Mouse (Mus musculus) lung, adult 2 months (tissue): ENCODE results near the gene Mrpl18.

ENCODE experiments used
- CTCF ChIP-seq: fragments of 200-500 bp; IDR thresholded peaks from 2 replicates; pipeline ENCODE4 v1.5.1; 2011; ENCODE audit warnings: mild to moderate bottlenecking, low read length, control low read depth; ENCODE audit not compliant: insufficient read depth
- POLR2A ChIP-seq: fragments of 200-500 bp; IDR thresholded peaks from 2 replicates; pipeline ENCODE4 v1.6.1; 2011; ENCODE audit warnings: low read depth, mild to moderate bottlenecking, control low read depth, low read length, borderline replicate concordance; ENCODE audit errors: extremely low read depth

- TF ChIP-seq CTCF = no peak
- no peak for TF ChIP-seq POLR2A
These were observed 19.6 kb upstream of the Mrpl18 start for GRCm38 (mm10) chr17:12935719-12936118.
